Mouse (Mus musculus) yolk sac, embryonic 10.5 days (tissue): Measurements from ENCODE around the gene Mill2.
"Not testable (repeated sequence)": the region's sequence is repeated elsewhere in the genome, so short reads cannot be mapped to it uniquely, and the experiment has no call there.

Source experiments
- DNase-seq: peaks from one replicate; pipeline ENCODE4 v3.0.0-alpha.2; 2017; ENCODE audit warnings: low spot score

Gene Mill2

GRCm38 (mm10) chr7:18839865-18840264, at the start of gene Mill2:
Gene Mill2 (plus strand): TSS chr7:18839966.
- DNase-seq = no peak

GRCm38 (mm10) chr7:18790671-18791070, 49.1 kb upstream of the Mill2 start:
- DNase-seq = not testable (repeated sequence)

GRCm38 (mm10) chr7:18798420-18798819, 41.3 kb upstream of the Mill2 start, which contains the start of gene Psg19:
Gene Psg19 (minus strand): TSS chr7:18798520.
- DNase-seq = no peak

- DNase-seq = no peak
These were observed 40.6 kb upstream of the Mill2 start for GRCm38 (mm10) chr7:18799129-18799528.

GRCm38 (mm10) chr7:18803526-18803925, 36.2 kb upstream of the Mill2 start:
- DNase-seq = no peak

GRCm38 (mm10) chr7:18818301-18818700, 21.5 kb upstream of the Mill2 start:
- no peak for DNase-seq

GRCm38 (mm10) chr7:18821507-18821906, 18.3 kb upstream of the Mill2 start, which contains the start of gene Psg17:
Gene Psg17 (minus strand): TSS chr7:18821607.
- DNase-seq = no peak

GRCm38 (mm10) chr7:18827792-18828546, 11.8 kb upstream of the Mill2 start:
- no peak for DNase-seq

GRCm38 (mm10) chr7:18828592-18828991, 11.2 kb upstream of the Mill2 start:
- DNase-seq = no peak

GRCm38 (mm10) chr7:18829545-18829944, 10.2 kb upstream of the Mill2 start:
- no peak for DNase-seq

GRCm38 (mm10) chr7:18832298-18832697, 7.5 kb upstream of the Mill2 start:
- no peak for DNase-seq

GRCm38 (mm10) chr7:18840386-18841173, 814 bp downstream of the Mill2 start:
- peak; percentile 57 for DNase-seq

GRCm38 (mm10) chr7:18841174-18841567, 1.4 kb downstream of the Mill2 start:
- DNase-seq = no peak

- DNase-seq = no peak
These were observed 5.0 kb downstream of the Mill2 start for GRCm38 (mm10) chr7:18844811-18845210.

GRCm38 (mm10) chr7:18848395-18848794, 8.6 kb downstream of the Mill2 start:
- no peak for DNase-seq

- peak; percentile 29 for DNase-seq
These were observed 18.6 kb downstream of the Mill2 start for GRCm38 (mm10) chr7:18858310-18858916.

GRCm38 (mm10) chr7:18862801-18863200, 23.0 kb downstream of the Mill2 start:
- DNase-seq = no peak

- DNase-seq = no peak
These were observed 28.7 kb downstream of the Mill2 start for GRCm38 (mm10) chr7:18868491-18868890.

GRCm38 (mm10) chr7:18871031-18871430, 31.3 kb downstream of the Mill2 start, which contains the start of gene Pglyrp1:
Gene Pglyrp1 (plus strand): TSS chr7:18871331.
- DNase-seq = not testable (repeated sequence)

GRCm38 (mm10) chr7:18872014-18872802, 32.4 kb downstream of the Mill2 start:
- no peak for DNase-seq

- no peak for DNase-seq
These were observed 33.0 kb downstream of the Mill2 start for GRCm38 (mm10) chr7:18872816-18873215.

- peak; percentile 77 for DNase-seq
These were observed 33.5 kb downstream of the Mill2 start for GRCm38 (mm10) chr7:18873253-18873652.
